Mouse (Mus musculus) G1E (cell line): Measurements from ENCODE around the gene Tut1. TPM values are rescaled to one million over a fixed set of nuclear protein-coding genes. Genes with fewer than 3 reads are reported as not detected.

ENCODE experiments used
- ATAC-seq: 2 replicates; pipeline ENCODE4 v1.8.0; 2016; ENCODE audit warnings: mild to moderate bottlenecking; ENCODE audit not compliant: insufficient number of reproducible peaks, poor library complexity, low FRiP score, severe bottlenecking; ENCODE audit errors: extremely low read depth
- DNase-seq: peaks from one replicate; pipeline ENCODE4 v3.0.0; 2012; ENCODE audit warnings: low spot score
- H3K27me3 ChIP-seq: 2 replicates; pipeline ENCODE4 v1.6.1; 2012; ENCODE audit warnings: mild to moderate bottlenecking, low read length, inconsistent platforms; ENCODE audit not compliant: insufficient read depth
- H3K36me3 ChIP-seq: replicated peaks from 2 replicates; pipeline ENCODE3; 2012; ENCODE audit warnings: mild to moderate bottlenecking, inconsistent platforms
- H3K4me1 ChIP-seq: 2 replicates; pipeline ENCODE4 v1.6.1; 2012; ENCODE audit warnings: low read depth, low read length, inconsistent platforms, mixed read lengths; ENCODE audit not compliant: insufficient read depth
- H3K4me3 ChIP-seq: 2 replicates; pipeline ENCODE4 v1.5.1; 2012; ENCODE audit warnings: low read depth, mild to moderate bottlenecking, inconsistent platforms, low read length, moderate library complexity, mixed read lengths
- H3K9me3 ChIP-seq: replicated peaks from 2 replicates; pipeline ENCODE4 v1.6.1; 2012; ENCODE audit warnings: inconsistent platforms
- CTCF ChIP-seq: IDR thresholded peaks from 2 replicates; pipeline ENCODE4 v1.5.1; 2012; ENCODE audit warnings: low read depth, low read length, inconsistent platforms, mixed read lengths
- GATA1 ChIP-seq: IDR thresholded peaks from 2 replicates; pipeline ENCODE4 v1.6.1; 2012; ENCODE audit warnings: borderline replicate concordance, low read length, inconsistent platforms, mixed read lengths
- GATA2 ChIP-seq: IDR thresholded peaks from 2 replicates; pipeline ENCODE4 v1.6.1; 2012; ENCODE audit warnings: low read depth, low read length, inconsistent platforms, borderline replicate concordance
- POLR2AphosphoS5 ChIP-seq: IDR thresholded peaks from 2 replicates; pipeline ENCODE4 v1.6.1; 2012; ENCODE audit warnings: low read depth, low read length, inconsistent platforms; ENCODE audit not compliant: insufficient replicate concordance
- TAL1 ChIP-seq: conservative IDR thresholded peaks from 2 replicates; pipeline ENCODE4 v1.6.1; 2012; ENCODE audit warnings: low read depth, low read length, inconsistent platforms, mixed read lengths
- polyA plus RNA-seq: library from polyadenylated mRNA; stranded (reverse); fragments of >175 nt; gene quantifications from 2 replicates; pipeline ENCODE4 v1.2.3, GENCODE M21; 2012
- total RNA-seq, 2 experiments: library from RNA; stranded (forward) in 1 of 2; stranded (reverse) in 1 of 2; fragments of 200-1000 nt in 1 of 2; fragments of >200 nt in 1 of 2; fragmentation: Nextera tagmentation in 1 of 2; gene quantifications; 2 replicates each; pipeline ENCODE4 v1.2.3; 2014 to 2017

The Tut1 gene
- total and polyA plus RNA-seq, 3 experiments: 17.8 to 60.9 (median 32.3) TPM

DNA sequence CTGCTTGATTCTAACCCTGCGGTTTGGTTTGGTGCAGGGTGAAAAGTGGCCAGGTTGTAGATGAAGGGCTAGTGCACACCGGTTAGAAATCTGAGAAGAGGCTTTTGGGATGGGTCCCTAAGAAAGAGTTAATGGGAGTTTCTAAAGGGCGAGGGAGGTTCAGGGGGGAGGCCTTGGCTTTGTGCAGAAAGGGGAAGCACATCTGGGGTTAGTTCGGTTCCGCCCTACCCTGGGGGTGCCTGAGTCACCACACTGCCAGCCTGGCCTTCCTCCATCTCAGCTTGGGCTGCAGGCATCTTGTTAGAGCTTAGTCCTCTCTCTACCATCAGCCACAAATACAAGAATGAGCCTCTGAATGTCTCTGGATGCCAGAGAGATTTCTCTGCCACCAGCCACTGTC, 27.1 kb downstream of the Tut1 start:
- Histone ChIP-seq H3K27me3 (no peaks in the 10 kb centered on the region), H3K36me3 (peaks cover 71% of the 10 kb centered on the region), H3K4me1 (peaks cover 83% of the 10 kb centered on the region), H3K4me3 (no peak overlapping the region), H3K9me3 (no peaks in the 10 kb centered on the region)
- ATAC-seq (peak; percentile 37; the same call in 1 of the 2 replicates), DNase-seq (peak; percentile 57)
- no peak for TF ChIP-seq CTCF
- TF ChIP-seq TAL1: no peak
- TF ChIP-seq GATA1: no peak
- no peak for TF ChIP-seq GATA2
- TF ChIP-seq POLR2AphosphoS5: no peak

DNA sequence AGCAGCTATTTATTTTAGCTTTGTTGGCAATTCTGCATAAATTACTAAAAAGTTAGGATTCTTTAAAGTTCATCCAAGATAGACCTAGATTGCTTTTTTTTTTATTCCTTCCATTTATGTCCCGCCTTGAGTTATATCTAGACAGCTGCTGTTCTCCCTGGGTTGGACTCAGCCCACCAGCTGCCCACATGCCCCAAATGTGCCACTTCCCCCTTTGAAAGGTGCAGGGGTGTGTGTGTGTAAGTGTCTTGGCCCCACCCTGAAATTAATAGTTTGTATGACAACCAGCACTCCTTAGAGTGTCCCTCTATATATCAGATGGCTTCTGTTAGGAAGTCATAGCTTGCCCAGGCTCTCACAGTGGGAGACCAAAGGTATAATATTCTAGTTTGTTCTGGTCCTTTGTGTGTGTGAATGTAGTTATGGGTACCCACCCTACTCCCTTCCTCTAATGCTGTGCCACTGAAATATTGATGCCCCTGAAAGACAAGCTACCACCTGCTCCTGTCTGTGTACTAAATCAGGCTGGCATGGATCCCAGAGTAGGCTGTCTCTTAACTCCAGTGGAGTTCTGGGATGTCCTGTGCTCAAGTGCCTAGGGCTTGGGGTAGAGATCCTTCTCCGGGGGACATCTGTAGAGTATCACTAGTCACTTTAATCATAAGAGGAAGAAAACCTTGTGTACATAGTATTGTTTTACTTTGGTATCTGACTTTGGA, 28.0 kb downstream of the Tut1 start:
- DNase-seq (no peak), ATAC-seq (no peak)
- H3K9me3 ChIP-seq: no peaks in the 10 kb centered on the region
- TF ChIP-seq CTCF (no peak), GATA1 (no peak), GATA2 (no peak), POLR2AphosphoS5 (no peak; the same call in 1 of the 2 replicates), TAL1 (no peak)
- H3K4me3 ChIP-seq: no peak overlapping the region
- H3K27me3 ChIP-seq: no peaks in the 10 kb centered on the region
- peaks cover 74% of the 10 kb centered on the region for H3K4me1 ChIP-seq
- H3K36me3 ChIP-seq: peaks cover 62% of the 10 kb centered on the region

DNA sequence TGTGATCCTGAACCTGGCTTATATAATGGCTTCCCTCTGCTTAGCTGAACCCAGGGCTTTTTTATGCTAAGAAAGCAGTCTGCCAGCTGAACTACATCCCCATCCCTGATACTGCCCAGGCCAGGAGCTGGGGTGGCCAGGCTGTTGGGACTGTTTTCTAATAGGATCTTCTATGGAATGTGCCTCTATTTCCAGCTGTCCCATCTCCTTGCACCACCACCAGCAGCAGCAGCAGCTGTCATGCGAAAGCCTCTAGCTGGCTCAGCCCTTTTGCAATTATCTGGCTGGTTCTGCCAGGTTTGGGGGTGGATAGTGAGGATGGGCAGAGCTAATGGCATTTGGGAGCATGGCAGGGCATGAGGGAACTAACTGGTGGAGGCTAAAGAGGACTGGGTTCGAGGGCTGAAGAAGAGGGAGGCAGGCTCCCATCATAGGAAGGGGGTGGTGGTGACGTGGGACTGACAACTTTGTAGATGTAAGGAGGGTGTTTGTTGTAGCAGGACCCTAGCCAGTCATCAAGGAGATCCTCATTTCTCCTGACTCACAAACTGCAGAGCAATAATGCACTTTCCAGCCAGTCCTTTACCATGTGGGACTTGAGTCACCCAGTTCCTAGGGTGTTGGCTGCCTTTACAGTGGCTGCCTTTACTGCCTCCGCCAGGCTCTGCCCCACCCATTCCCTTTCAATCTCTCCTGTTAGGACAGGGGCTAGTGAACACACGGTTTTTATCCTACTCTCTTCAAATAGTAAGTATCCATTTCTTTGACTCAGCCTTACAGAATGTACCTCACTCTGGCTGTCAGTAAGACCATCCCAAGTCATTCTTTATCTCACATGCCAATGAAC, 28.9 kb downstream of the Tut1 start:
- 0 out of 2 replicates have a peak, but pooled peaks have one; percentile 25 for ATAC-seq
- TF ChIP-seq TAL1 (no peak), CTCF (no peak), GATA1 (no peak)
- Histone ChIP-seq H3K9me3 (no peaks in the 10 kb centered on the region), H3K4me3 (no peak overlapping the region), H3K27me3 (no peaks in the 10 kb centered on the region), H3K4me1 (peaks cover 70% of the 10 kb centered on the region), H3K36me3 (peaks cover 53% of the 10 kb centered on the region)
- DNase-seq: no peak

DNA sequence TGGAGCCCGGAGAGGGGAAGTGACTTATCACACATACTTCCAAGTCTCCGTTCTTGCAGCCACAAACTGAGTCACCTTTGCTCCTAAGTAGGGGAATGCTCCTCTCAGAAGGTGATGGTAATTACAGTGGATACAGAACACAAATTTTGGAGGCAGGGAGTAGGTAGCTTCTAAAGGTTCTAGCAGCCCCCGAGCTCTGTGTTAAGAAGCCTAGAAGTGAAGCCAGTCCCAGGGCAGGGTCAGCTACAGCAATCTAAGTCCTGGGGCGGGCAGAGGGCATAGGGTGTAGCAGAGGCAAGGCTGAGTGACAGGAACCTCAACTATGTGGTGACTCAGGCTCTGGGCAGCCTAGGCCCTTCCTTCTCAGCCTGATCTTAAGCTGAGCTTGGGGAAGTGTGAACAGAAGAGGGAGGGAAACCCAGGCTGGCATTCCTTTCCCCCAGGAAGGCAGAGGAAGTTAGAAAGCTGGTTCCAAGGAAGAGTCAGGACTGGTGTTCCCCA, 29.6 kb downstream of the Tut1 start:
- Histone ChIP-seq H3K27me3 (peaks cover 6% of the 10 kb centered on the region), H3K36me3 (peaks cover 46% of the 10 kb centered on the region), H3K4me1 (peaks cover 71% of the 10 kb centered on the region), H3K9me3 (no peaks in the 10 kb centered on the region), H3K4me3 (no peak overlapping the region)
- DNase-seq (no peak), ATAC-seq (no peak)
- TF ChIP-seq GATA2 (no peak), GATA1 (no peak), TAL1 (no peak), POLR2AphosphoS5 (no peak), CTCF (no peak)

DNA sequence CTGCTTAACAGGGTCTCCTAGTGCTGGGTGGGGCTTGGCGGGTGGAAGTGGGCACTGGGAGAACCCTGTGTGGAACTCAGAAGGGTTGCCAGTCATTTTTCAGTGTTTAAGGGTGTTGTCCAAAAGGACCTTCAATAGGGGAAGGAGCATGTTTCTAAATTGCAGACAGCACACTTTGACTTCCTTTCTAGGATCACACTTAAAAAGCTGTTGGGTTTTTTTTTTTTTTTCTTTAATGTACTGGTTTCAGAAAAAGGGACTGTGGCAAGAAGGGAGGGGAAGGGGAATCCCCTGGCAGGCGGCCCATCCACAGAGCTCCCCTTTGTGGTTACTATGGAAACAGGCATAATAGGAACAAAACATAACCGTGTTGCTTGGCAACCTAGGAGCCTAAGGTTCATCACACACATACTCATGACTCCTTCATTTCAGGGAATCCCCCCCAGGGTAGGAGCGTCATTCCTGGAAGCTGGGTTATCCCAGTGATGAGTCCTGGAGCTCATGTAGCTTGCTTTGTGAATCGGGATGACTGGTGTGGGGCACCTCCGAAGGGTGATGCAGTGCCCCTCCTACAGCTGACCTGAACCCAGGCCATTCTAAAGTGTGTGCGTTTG, 30.7 kb downstream of the Tut1 start:
- ATAC-seq (no peak), DNase-seq (no peak)
- H3K36me3 ChIP-seq: peaks cover 35% of the 10 kb centered on the region
- no peak for TF ChIP-seq TAL1
- TF ChIP-seq POLR2AphosphoS5: no peak
- no peak for TF ChIP-seq CTCF
- TF ChIP-seq GATA2: no peak
- no peak for TF ChIP-seq GATA1
- H3K27me3 ChIP-seq: peaks cover 17% of the 10 kb centered on the region
- H3K4me3 ChIP-seq: no peak overlapping the region
- no peaks in the 10 kb centered on the region for H3K9me3 ChIP-seq
- H3K4me1 ChIP-seq: peaks cover 72% of the 10 kb centered on the region

DNA sequence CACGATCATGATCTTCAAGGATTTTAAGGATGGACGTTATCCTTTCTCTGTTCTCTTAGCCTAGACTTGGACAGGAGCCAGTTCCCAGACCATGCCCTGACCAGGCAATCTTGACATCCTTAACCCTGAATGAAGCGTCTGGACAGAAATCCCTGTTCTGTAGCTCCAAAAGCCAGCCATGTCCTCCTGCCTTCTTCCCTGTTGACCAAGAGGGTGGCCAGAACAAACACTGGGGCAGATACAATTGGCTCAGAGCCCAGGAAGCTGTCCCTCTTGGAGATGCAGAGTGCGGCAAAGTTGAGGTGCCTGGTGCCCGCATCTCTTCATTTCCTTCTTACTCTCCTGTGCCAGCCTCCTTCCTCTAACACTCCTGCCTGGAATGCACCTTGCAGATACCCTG, 32.2 kb downstream of the Tut1 start:
- DNase-seq (no peak), ATAC-seq (no peak)
- Histone ChIP-seq H3K4me1 (peaks cover 72% of the 10 kb centered on the region), H3K27me3 (peaks cover 19% of the 10 kb centered on the region), H3K4me3 (no peak overlapping the region), H3K9me3 (no peaks in the 10 kb centered on the region), H3K36me3 (peaks cover 20% of the 10 kb centered on the region)
- TF ChIP-seq TAL1: no peak
- no peak for TF ChIP-seq GATA1
- TF ChIP-seq POLR2AphosphoS5: no peak
- no peak for TF ChIP-seq GATA2
- no peak for TF ChIP-seq CTCF
